Mouse (Mus musculus): ENCODE measurements around the gene 4930470P17Rik.

DNA sequence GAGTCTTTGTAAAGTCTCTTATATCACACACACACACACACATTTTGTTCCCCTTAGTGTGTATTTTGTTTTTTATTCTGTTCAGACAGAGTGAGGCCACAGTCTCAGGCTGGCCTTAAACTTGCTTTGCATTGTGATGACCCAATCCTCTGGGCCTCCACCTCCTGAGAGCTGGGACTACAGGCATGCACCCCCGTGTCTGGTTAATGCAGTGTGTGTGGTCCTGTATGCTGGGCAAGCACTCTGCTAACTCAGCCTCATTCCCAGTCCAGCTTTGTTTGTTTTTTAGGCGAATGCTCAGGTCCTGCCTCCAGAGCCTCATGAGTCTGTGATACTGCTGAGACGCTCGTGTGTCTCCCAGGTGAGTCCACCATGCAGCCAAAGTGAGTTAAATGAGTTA lies 53.8 kb downstream of the 4930470P17Rik start:
- TF ChIP-seq CTCF (IDR thresholded peaks at IDR 0.05; ENCODE audit: insufficient read depth, low read length) (no peak), POLR2A (IDR thresholded peaks at IDR 0.05; ENCODE audit: borderline replicate concordance, extremely low read depth, low read depth, low read length) (no peak)
